Mouse (Mus musculus) urinary bladder, adult 2 months (tissue): ENCODE measurements around the gene Dnah9. TPM values are rescaled to one million over a fixed set of nuclear protein-coding genes. Genes with fewer than 3 reads are reported as not detected.

Experiments
- DNase-seq: peaks from one replicate; pipeline ENCODE4 v3.0.0; 2022; ENCODE audit warnings: low spot score
- polyA plus RNA-seq: library from polyadenylated mRNA; depleted of rRNA; stranded (reverse); fragments of >200 nt; gene quantifications from 2 replicates; pipeline ENCODE4 v1.2.3, GENCODE M21; 2012

Gene Dnah9
- polyA plus RNA-seq, 1 experiment, result 0.17 TPM

DNA sequence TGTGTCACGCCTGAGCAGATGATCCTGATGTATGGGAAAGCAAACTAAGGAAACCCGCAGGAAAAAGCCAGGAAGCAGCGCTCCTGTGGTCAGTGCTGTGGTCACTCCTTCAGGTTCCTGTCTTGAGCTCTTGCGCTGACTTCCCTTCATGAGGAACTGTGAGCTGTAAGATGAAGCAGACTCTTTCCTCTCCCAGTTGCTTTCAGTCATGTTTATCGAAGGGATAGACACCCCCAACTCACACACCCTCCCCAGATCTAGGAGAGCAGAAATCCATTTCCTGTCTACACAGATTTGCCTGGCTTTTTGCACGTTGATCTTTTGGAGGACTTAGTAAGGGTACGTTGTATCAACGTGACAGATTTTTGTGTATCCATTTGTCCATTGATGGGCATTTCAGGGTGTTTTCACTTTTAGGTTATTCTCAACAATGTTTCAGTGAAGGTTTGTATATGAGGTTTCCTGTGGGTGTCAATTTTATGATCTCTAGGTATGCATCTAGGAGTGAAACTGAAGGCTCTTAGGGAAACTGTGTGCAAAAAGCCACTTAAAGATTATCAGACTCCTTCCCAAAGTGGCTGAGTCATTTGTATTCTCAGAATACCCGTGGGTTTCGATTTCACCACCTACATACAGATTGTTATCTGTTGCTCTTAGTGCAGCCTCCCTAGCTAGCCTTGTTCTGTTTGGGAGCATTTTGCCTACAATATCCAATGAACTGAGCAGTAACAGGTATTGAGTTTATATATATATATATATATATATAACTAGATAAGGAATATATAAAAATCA is 373.7 kb downstream of the Dnah9 start:
- no peak for DNase-seq

DNA sequence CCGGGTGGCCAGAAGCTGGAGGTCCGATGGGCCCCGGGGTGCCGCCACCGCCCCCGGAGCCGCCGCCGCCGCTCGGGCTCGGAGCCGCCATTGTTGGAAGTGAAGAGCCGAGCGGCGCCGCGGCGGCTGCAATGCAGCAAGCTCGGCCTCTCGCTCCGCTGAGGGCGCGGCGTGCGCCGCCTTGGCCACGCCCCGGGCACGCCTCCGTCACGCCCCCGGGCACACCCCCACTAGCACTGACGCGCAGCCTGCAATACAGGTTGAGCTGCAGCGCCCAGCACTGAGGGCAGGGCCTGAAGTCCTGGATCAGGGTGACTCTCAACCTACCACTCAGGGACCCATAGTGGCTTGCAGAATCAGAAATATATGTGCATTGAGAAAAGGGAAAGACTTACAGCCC is 380.2 kb downstream of the Dnah9 start, which contains the start of gene Map2k4:
TSS of gene Map2k4 (minus strand) at position 144 of the 400 bp plus-strand sequence.
- peak; percentile 91 for DNase-seq

DNA sequence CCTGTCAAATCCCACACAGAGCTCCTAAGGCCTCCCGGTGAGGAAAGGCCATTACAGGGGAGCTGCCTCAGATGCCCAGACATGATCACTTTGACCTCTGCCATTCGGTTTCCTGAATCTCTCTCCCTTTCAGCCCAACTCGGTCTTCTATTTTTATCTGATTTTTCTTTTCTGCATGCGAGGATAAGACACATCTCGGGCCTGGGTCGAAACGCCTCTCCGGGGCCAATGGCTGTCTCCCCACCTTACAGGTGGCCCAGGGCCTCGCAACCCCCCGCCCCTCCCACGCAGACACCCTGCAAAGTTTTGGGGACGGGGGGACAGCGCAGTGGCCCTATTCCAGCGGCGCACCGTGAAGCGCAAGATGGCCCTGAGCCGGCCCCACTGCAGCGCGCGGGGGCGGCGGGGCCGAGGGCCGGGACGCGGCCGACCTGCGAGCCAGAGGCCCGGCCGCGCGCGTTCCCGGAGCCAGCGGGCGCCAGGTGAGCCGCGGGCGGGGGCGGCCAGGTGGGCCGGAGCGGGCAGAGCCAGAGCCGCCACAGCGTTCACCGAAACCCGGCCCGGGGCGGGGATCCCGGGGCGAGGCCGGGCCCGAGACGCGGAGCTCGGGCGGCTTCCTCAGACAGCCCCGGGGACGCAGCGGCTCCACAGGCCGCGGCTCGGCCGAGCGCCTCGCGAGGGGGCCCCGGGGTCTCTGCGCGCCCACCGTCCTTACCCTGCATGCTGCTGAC is 380.8 kb downstream of the Dnah9 start:
- DNase-seq, result no peak

DNA sequence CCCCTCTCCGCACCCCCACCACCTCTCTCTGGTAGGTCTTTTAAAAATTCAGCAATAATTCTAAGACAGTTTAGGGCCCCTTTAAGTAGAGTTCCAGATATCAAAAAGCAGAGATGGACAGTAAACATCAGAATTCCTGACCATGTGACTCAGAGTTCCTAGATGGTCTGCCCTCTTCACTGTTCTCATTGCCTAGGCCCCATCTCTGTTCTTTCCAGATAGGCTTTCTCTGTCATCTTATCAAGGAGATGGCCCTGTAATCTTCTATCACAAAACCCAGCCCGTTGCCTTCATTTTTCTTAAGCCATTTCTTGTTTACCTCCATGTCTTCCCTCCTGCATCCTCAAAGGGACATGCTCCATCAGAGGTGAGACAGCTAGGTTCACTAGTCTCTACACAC is 382.2 kb downstream of the Dnah9 start:
- DNase-seq, result no peak

DNA sequence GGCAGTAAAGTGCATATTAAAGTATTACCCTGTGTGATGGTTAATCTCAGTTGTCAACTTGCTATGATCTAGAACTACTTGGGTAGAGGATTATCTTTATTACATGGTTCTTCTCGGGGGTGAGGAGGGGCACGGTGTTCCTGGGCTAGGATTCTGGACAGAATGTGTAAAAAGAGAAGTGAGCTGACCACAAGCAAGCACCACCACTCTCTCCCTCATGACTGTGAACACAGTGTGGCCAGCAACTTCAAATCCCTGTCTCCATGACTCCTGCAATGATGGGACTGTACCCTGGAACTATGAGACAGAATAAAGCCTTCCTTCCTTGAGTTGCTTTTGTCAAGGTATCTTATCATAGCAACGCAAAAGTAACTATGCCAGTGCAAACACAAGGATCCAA is 386.8 kb downstream of the Dnah9 start:
- DNase-seq, result no peak
